Comparison of ENCODE assay signal across 12 mouse cellular contexts in genomic region chr1:153011544-153011943, GRCm38 (mm10). TPM values are rescaled to one million over a fixed set of nuclear protein-coding genes. Genes with fewer than 3 reads are reported as not detected.
DNase-seq lines count a peak whose midpoint lies in the region; TF ChIP-seq lines count a peak whose summit lies in the region.
"Had no signal": no experiment of that assay in that cellular context is flagged by ENCODE, and none has a peak within 500 bp of the region (broad histone marks: within the 10 kb centered on the region; RNA-seq: fewer than 3 reads in every experiment).

No protein-coding gene starts in this region.

- H3K27ac ChIP-seq in olfactory bulb, adult 2 months (ENCODE audit: insufficient read depth, low read depth, low read length) = peak overlapping the region; percentile 18
- H3K27ac ChIP-seq: heart, embryonic 15.5 days; liver, embryonic 14.5 days had no signal

- peaks cover 27% of the 10 kb centered on the region for H3K4me1 ChIP-seq in olfactory bulb, adult 2 months (ENCODE audit: control insufficient read depth, insufficient read depth, low read length)

- DNase-seq in gastrocnemius, adult 18-20 months (ENCODE audit: low spot score) = peak; percentile 35
- no peak for DNase-seq in gastrocnemius, postnatal 10 days
- peak; percentile 69 for DNase-seq in right cerebral cortex, adult 18-20 months
- no peak for DNase-seq in right cerebral cortex, postnatal 4 days
- DNase-seq in cerebellum, postnatal 10 days = peak; percentile 39 to 46
- DNase-seq in spleen, postnatal 10 days (ENCODE audit: low spot score in 2 of 2) = no peak
- no peak for DNase-seq in spleen, postnatal 14 days (ENCODE audit: low spot score in 2 of 2)
- DNase-seq: kidney, postnatal 14 days had no signal

- H3K4me3 ChIP-seq in olfactory bulb, adult 2 months (ENCODE audit: insufficient read depth, low read depth, low read length) = no peak overlapping the region
- H3K4me3 ChIP-seq: erythroblast, embryonic 14.5 days; heart, embryonic 15.5 days had no signal

- 49% methylated on average over 6 of the region's 6 CpGs for WGBS in olfactory bulb, adult 2 months

- TF ChIP-seq POLR2A in olfactory bulb, adult 2 months (IDR thresholded peaks at IDR 0.05; ENCODE audit: insufficient read depth, low read depth, low read length) = no peak

- no peak for TF ChIP-seq CTCF in olfactory bulb, adult 2 months (IDR thresholded peaks at IDR 0.05; ENCODE audit: insufficient read depth, low read depth, low read length)

RNA-seq across cellular contexts. Expression of gene Nmnat2, which starts 56.8 kb away (rescaled TPM):
- under 1 TPM; 0.43 to 0.80 TPM for total RNA-seq in gastrocnemius, adult 18-20 months (2021)
- total RNA-seq in gastrocnemius, postnatal 10 days (2021) = 1 to 10 TPM; 2.3 to 3.8 TPM
- polyA plus RNA-seq in olfactory bulb, adult 2 months (2012; ENCODE audit: insufficient read depth, insufficient read length, low replicate concordance, missing spikeins) = not detected in 2 replicates
- polyA plus RNA-seq: erythroblast, embryonic 14.5 days had no signal

Comparison
In these comparisons a context has a peak if more than half of its experiments do, and no peak if none do; other contexts are left out.
1. DNase-seq: peak in gastrocnemius, adult 18-20 months (single experiment), right cerebral cortex, adult 18-20 months (single experiment) and cerebellum, postnatal 10 days (2 of 2); none in gastrocnemius, postnatal 10 days (single experiment), right cerebral cortex, postnatal 4 days (single experiment), spleen, postnatal 10 days (0 of 2) and spleen, postnatal 14 days (0 of 2).